Mouse (Mus musculus): ENCODE measurements around the gene Tfr2. TPM values are rescaled to one million over a fixed set of nuclear protein-coding genes. Genes with fewer than 3 reads are reported as not detected.

The Tfr2 gene
- polyA plus RNA-seq (2015; fragmentation: Nextera tagmentation; extraction: Ambion mirVana) = 0.32 and 0.38 TPM in 2 replicates

DNA sequence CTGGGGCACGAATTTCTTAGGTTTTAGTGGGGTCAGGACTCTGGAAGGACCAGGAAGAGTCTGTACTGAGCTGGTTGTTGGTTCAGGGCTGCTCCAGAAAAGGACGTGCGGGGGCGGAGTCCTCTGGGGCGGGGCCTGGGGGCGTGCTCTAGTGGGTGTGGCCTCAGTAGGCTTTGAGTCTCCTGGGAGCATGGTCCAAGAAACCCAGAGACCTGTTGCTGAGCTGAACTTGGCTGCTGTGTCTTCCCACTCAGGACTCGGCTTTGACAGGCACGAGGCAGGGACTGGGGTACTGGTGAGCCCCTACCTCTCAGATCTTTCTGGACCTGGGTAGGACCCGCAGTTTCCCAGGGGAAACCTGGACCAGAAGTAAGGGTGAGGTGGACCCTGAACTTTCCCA is at the start of gene Tfr2:
TSS of gene Tfr2 (plus strand) at position 176 of the 400 bp plus-strand sequence.
- Histone ChIP-seq H3K36me3 (no peaks in the 10 kb centered on the region), H3K9me3 (no peaks in the 10 kb centered on the region), H3K4me3 (no peak within 1 kb of the TSS), H3K27me3 (peaks cover 16% of the 10 kb centered on the region), H3K4me1 (no peaks in the 10 kb centered on the region), H3K9ac (no peak within 1 kb of the TSS), H3K4me2 (replicated peaks) (0 out of 2 replicates have a peak within 1 kb of the TSS, but pooled peaks have one; percentile 11), H3K27ac (no peak within 1 kb of the TSS)
- peak; percentile 11; the same call in 1 of the 2 replicates for ATAC-seq (ENCODE audit: low FRiP score, low read depth)
- 31% methylated on average over 9 of the region's 9 CpGs for WGBS

DNA sequence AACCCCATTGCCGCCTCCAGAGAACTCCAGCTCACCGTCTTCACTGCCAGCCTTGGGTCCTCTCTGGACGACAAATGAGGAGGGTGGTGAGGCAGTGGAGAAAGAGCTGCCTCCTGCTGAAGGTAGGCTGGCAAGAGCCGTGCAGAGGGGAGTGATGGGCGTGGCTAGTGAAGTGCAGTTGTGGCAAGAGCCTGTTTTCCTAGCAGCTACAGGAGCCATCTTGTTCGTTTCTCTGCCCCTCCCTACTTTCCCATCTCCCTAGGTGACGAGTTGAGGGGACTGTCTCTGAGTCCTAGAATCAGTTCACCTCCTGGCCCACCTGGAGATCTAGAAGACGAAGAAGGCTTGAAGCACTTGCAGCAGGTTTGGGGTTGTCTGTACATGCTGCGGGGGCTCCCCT is 47.8 kb upstream of the Tfr2 start:
- no peaks in the 10 kb centered on the region for H3K27me3 ChIP-seq
- H3K36me3 ChIP-seq = peaks cover 97% of the 10 kb centered on the region
- peaks cover 7% of the 10 kb centered on the region for H3K4me1 ChIP-seq
- H3K9me3 ChIP-seq = no peaks in the 10 kb centered on the region
- no peak overlapping the region for H3K4me3 ChIP-seq
- H3K4me2 ChIP-seq (replicated peaks) = no peak overlapping the region
- H3K9ac ChIP-seq = no peak overlapping the region
- ATAC-seq (ENCODE audit: low FRiP score, low read depth) = no peak
- WGBS = 76% methylated on average over 9 of the region's 9 CpGs
- no peak overlapping the region for H3K27ac ChIP-seq

DNA sequence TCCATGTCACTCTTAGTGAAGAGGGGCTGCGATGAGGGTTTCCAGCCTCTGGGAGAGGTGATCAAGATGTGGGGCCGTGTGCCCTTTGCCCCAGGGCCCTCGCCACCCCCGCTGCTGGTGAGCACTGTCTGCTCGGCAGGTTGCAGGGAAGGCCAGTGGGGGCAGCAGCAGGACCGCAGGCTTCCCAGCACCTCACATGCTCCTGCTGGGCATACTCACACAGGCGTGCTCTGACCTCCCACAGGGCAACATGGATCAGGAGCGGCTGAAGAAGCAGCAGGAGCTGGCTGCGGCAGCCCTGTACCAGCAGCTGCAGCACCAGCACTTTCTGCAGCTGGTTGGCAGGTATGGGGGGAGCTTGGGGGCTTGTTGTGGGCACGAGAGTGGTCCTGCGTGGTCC is 46.9 kb upstream of the Tfr2 start:
- Histone ChIP-seq H3K4me2 (replicated peaks) (no peak overlapping the region), H3K36me3 (peaks cover 95% of the 10 kb centered on the region), H3K9ac (no peak overlapping the region), H3K4me3 (no peak overlapping the region), H3K4me1 (peaks cover 13% of the 10 kb centered on the region), H3K27me3 (no peaks in the 10 kb centered on the region), H3K9me3 (no peaks in the 10 kb centered on the region), H3K27ac (no peak overlapping the region; the same call in 1 of the 2 replicates)
- WGBS = 80% methylated on average over 11 of the region's 11 CpGs
- no peak for ATAC-seq (ENCODE audit: low FRiP score, low read depth)

DNA sequence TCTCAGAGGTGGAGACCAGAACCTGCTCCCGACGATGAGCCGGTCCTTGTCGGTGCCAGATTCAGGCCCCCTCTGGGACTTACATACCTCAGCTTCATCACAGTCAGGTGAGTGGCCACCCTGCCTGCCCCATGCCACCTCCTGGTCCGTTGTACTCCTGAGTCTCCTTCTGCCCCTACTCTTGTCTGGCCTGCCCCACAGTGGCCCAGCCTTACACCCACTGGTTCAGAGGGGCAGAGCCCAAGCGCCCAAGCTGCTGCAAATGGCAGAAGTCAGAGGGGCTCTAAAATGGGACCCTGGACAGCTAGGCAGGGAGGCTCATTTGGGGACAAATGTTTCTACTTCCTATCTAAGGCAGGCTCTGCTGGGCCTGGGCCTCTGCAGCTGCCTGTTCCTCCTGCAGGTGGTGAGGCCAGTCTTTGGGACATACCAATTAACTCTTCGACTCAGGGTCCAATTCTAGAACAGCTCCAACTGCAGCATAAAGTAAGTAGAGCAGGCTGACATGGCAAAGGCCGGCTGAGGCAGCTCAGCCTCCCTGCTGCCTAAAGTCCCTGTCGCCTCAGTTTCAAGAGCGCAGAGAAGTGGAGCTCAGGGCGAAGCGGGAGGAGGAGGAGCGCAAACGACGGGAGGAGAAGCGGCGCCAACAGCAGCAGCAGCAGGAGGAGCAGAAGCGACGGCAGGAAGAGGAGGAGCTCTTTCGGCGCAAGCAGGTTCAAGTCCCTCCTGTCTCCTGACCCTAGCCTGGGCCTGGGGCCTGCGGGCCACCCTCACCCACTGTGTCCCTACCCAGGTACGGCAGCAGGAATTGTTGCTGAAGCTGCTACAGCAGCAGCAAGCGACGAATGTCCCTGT is 46.0 kb upstream of the Tfr2 start:
- Histone ChIP-seq H3K4me1 (peaks cover 21% of the 10 kb centered on the region), H3K27me3 (no peaks in the 10 kb centered on the region), H3K4me2 (replicated peaks) (no peak overlapping the region), H3K9me3 (no peaks in the 10 kb centered on the region), H3K4me3 (no peak overlapping the region), H3K36me3 (peaks cover 95% of the 10 kb centered on the region), H3K9ac (no peak overlapping the region), H3K27ac (no peak overlapping the region; the same call in 1 of the 2 replicates)
- no peak for ATAC-seq (ENCODE audit: low FRiP score, low read depth)
- WGBS = 84% methylated on average over 25 of the region's 25 CpGs

DNA sequence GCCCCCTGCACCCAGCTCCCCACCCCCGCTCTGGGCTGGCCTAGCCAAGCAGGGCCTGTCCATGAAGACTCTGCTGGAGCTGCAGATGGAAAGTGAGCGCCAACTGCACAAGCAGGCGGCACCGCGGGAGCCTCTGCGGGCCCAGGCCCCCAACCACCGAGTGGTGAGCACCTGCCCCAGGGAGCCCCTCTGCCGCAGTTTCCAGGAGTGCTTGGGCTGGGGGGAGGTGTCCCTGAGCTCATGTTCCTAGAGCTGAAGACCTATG is 45.5 kb upstream of the Tfr2 start:
- H3K36me3 ChIP-seq = peaks cover 95% of the 10 kb centered on the region
- H3K4me3 ChIP-seq = no peak overlapping the region
- WGBS = 93% methylated on average over 8 of the region's 8 CpGs
- no peak overlapping the region for H3K4me2 ChIP-seq (replicated peaks)
- H3K4me1 ChIP-seq = peaks cover 21% of the 10 kb centered on the region
- no peak overlapping the region for H3K27ac ChIP-seq
- ATAC-seq (ENCODE audit: low FRiP score, low read depth) = no peak
- no peaks in the 10 kb centered on the region for H3K27me3 ChIP-seq
- H3K9ac ChIP-seq = no peak overlapping the region
- no peaks in the 10 kb centered on the region for H3K9me3 ChIP-seq

DNA sequence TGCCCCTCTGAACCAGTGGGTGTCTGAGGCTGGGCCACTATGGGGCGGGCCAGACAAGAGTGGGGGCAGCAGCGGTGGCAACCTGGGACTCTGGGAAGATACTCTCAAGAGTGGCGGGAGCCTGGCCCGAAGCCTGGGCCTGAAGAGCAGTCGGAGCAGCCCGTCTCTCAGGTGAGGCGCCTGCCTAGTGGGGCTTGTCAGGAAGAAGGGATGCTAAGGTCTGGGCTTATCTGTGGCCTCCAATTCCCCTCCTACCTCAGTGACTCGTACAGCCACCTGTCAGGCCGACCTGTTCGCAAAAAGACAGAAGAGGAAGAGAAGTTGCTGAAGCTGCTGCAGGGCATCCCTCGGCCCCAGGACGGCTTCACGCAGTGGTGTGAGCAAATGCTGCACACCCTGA is 45.0 kb upstream of the Tfr2 start:
- H3K9ac ChIP-seq = no peak overlapping the region
- no peaks in the 10 kb centered on the region for H3K27me3 ChIP-seq
- H3K4me2 ChIP-seq (replicated peaks) = no peak overlapping the region
- no peak overlapping the region for H3K27ac ChIP-seq
- H3K36me3 ChIP-seq = peaks cover 95% of the 10 kb centered on the region
- ATAC-seq (ENCODE audit: low FRiP score, low read depth) = no peak
- no peaks in the 10 kb centered on the region for H3K9me3 ChIP-seq
- peaks cover 25% of the 10 kb centered on the region for H3K4me1 ChIP-seq
- H3K4me3 ChIP-seq = no peak overlapping the region
- 87% methylated on average over 13 of the region's 13 CpGs for WGBS

DNA sequence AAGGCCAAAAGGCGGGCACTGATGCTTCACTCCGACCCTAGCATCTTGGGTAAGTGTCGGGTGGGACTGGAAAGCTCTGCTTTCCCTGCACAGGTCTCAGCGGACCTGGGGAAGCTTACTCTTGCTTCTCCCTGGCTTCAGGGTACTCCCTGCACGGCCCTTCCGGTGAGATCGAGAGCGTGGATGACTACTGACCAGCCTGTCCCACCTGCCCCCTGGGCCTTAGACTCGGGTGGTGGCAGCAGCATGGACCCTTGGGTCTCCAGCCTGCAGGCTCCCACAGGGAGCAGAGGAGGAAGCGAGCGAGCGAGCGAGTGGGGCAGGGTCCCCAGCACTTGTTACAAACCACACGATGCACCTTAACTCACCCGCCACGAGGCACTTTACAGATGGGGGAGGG is 44.1 kb upstream of the Tfr2 start:
- no peaks in the 10 kb centered on the region for H3K9me3 ChIP-seq
- H3K36me3 ChIP-seq = peaks cover 92% of the 10 kb centered on the region
- no peak overlapping the region for H3K4me2 ChIP-seq (replicated peaks)
- WGBS = 73% methylated on average over 16 of the region's 16 CpGs
- no peak overlapping the region for H3K9ac ChIP-seq
- no peaks in the 10 kb centered on the region for H3K27me3 ChIP-seq
- no peak overlapping the region for H3K4me3 ChIP-seq
- H3K4me1 ChIP-seq = peaks cover 34% of the 10 kb centered on the region
- H3K27ac ChIP-seq = 0 out of 2 replicates have a peak overlapping the region, but pooled peaks have one; percentile 15
- ATAC-seq (ENCODE audit: low FRiP score, low read depth) = no peak

DNA sequence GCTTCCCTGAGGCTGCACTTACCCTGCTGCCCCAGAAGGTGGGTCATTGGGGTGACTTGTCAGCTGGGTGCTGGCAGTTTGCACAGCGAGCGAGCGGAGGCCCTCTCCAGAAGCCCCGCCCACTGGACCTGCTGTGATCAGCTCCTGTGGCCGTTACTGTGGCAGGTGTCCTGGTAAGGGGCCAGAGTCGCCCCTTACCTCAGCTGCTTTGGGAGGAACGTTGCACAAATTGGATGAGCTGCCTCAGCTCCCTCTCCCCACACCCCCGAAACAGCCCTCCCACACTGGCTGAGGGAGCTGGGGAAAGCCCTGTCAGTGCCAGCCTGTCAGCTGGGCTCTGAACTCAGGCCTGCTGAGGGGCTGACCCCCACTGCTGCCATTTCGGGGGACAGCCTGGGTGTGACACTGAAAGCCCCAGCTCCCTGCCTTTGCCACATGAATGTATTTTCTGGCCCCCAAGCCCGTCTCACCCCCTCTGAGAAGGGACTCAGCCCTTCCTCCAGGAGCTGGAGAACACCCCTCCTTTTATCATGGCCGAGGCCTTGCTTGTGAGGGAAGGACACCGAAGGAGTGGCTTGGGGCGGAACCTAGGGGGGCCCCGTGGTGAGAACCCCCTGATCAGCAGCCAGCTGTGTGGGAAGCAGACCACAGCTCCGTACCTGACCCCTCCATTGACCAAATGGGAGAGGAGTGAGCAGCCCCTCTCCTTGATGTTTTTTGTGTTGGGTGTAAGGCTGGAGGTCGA is 43.3 kb upstream of the Tfr2 start:
- H3K27ac ChIP-seq = peak overlapping the region; percentile 48; the same call in 1 of the 2 replicates
- H3K4me1 ChIP-seq = peaks cover 35% of the 10 kb centered on the region
- H3K4me3 ChIP-seq = no peak overlapping the region
- peaks cover 84% of the 10 kb centered on the region for H3K36me3 ChIP-seq
- H3K9ac ChIP-seq = peak overlapping the region; percentile 15; the same call in 1 of the 2 replicates
- WGBS = 53% methylated on average over 16 of the region's 16 CpGs
- H3K27me3 ChIP-seq = no peaks in the 10 kb centered on the region
- no peak for ATAC-seq (ENCODE audit: low FRiP score, low read depth)
- H3K9me3 ChIP-seq = no peaks in the 10 kb centered on the region
- H3K4me2 ChIP-seq (replicated peaks) = no peak overlapping the region

DNA sequence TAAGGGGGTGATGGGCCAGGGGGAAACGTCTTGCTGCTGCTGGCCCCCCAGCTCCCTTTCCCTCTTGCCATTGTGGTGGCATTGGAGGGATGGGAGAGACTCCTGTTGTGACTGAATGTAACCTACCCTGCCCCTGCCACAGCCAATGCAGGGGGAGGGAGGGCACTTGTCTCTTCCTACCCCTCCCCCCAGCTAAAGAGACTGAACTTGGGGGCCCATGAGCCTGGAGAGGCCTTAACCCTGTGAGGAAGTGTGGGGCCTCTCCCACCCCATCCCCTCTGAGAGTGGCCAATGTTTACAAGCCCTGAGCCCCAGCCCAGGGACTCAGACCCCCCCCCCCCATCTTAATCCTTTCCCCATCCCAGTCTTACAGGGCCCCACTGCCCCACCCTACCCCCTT is 42.2 kb upstream of the Tfr2 start:
- H3K4me1 ChIP-seq = peaks cover 35% of the 10 kb centered on the region
- no peaks in the 10 kb centered on the region for H3K9me3 ChIP-seq
- H3K4me2 ChIP-seq (replicated peaks) = no peak overlapping the region
- no peaks in the 10 kb centered on the region for H3K27me3 ChIP-seq
- H3K4me3 ChIP-seq = no peak overlapping the region
- no peak for ATAC-seq (ENCODE audit: low FRiP score, low read depth)
- WGBS = 47% methylated on average over 1 of the region's 1 CpGs
- H3K27ac ChIP-seq = no peak overlapping the region
- H3K9ac ChIP-seq = no peak overlapping the region
- peaks cover 73% of the 10 kb centered on the region for H3K36me3 ChIP-seq

DNA sequence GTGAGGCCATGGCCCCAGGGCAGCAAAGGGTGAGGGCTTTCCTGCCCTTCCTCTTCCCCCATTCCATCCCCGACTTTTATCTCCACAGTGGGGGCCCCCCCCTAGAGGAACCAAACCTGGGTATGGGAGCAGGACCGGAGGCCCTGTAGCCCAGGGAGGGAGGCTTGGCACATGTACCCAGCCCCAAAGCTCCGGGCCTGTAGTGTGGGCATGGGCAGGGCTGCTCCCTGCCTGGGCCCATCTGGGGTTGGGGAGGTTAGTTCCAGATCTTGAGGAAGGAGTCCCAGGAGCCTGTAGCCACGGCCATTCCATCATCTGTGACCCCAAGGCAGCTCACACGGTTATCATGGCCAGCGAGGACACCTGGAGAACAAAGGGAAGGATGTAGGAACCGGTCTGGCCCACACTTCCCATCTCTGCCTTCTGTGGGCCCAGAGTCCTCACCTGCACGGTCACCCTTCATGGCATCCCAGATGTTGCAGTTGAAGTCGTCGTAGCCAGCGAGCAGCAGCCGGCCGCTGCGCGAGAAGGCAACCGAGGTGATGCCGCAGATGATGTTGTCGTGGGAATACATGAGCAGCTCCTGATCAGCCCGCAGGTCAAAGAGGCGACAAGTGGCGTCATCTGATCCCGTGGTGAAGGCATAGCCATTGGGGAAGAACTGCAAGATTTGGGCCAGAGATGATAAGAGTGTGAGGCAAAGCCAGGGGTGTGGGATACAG is 41.2 kb upstream of the Tfr2 start:
- H3K36me3 ChIP-seq = peaks cover 63% of the 10 kb centered on the region
- H3K27ac ChIP-seq = no peak overlapping the region
- peaks cover 35% of the 10 kb centered on the region for H3K4me1 ChIP-seq
- 85% methylated on average over 22 of the region's 22 CpGs for WGBS
- no peaks in the 10 kb centered on the region for H3K27me3 ChIP-seq
- H3K9me3 ChIP-seq = no peaks in the 10 kb centered on the region
- ATAC-seq (ENCODE audit: low FRiP score, low read depth) = no peak
- no peak overlapping the region for H3K4me3 ChIP-seq
- no peak overlapping the region for H3K4me2 ChIP-seq (replicated peaks)
- peak overlapping the region; percentile 43; the same call in 1 of the 2 replicates for H3K9ac ChIP-seq

DNA sequence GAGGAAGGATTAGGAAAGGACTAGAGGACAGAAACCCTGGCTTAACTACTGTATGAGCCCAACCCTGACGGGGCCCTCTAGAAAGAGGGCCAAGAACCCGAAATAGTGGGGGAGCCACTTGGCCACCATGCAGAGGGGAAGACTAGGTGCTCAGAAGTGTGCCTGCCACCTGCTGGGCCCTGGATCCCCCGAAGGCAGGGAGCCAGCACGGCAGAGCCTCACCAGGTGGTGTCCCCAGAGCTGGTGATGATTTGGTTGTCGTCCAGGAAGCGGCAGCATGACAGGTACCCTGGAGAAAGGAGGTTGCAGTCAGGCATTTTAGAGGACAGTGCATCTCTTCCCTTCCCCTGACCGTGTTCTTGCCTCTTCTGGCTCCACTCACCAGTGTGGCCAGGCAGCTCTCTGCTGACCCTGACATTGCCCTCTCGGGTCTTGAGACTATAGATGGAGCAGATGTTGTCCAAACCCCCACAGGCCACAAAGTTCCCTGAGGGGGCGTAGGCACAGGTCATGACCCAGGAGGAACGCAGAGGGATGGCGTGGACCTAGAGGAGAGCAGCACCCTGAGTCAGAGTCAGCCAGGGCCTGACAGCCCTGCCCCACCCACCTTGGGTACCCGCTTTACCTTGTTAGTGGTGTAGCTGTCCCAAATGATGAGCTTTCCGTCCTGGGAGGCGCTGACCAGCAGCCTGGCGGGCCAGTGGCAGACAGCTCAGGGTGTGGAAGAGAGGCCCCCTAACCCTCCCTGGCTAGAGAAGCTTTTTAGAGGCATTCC is 40.2 kb upstream of the Tfr2 start:
- Histone ChIP-seq H3K9me3 (no peaks in the 10 kb centered on the region), H3K4me3 (peak overlapping the region; percentile 86), H3K27me3 (no peaks in the 10 kb centered on the region), H3K27ac (peak overlapping the region; percentile 95; the same call in 1 of the 2 replicates), H3K4me2 (replicated peaks) (peak overlapping the region; percentile 98), H3K36me3 (peaks cover 53% of the 10 kb centered on the region), H3K9ac (peak overlapping the region; percentile 93; the same call in 1 of the 2 replicates), H3K4me1 (peaks cover 38% of the 10 kb centered on the region)
- no peak for ATAC-seq (ENCODE audit: low FRiP score, low read depth)
- 67% methylated on average over 15 of the region's 15 CpGs for WGBS
